Mouse (Mus musculus) CH12.LX (cell line): ENCODE results near the gene Tmcc1. TPM values are rescaled to one million over a fixed set of nuclear protein-coding genes. Genes with fewer than 3 reads are reported as not detected.

Source experiments
- DNase-seq: peaks from one replicate; pipeline ENCODE4 v3.0.0-alpha.2; 2013; ENCODE audit errors: extremely low read depth
- H3K27ac ChIP-seq: 2 replicates; pipeline ENCODE4 v1.5.1; 2012; ENCODE audit warnings: low read depth, mild to moderate bottlenecking, control low read depth, moderate library complexity; ENCODE audit not compliant: insufficient read depth
- H3K27me3 ChIP-seq: replicated peaks from 2 replicates; pipeline ENCODE3; 2012; ENCODE audit warnings: inconsistent platforms
- H3K36me3 ChIP-seq, 2 experiments: replicated peaks in 1 of 2; 2 replicates each; pipeline versions ENCODE3 to v1.6.1; 2012; ENCODE audit warnings: inconsistent platforms in 1 of 2, low read length in 1 of 2, mild to moderate bottlenecking in 1 of 2, mixed read lengths in 1 of 2, moderate library complexity in 1 of 2; ENCODE audit not compliant: control insufficient read depth in 1 of 2, insufficient read depth in 1 of 2
- H3K4me1 ChIP-seq, 2 experiments: 2 replicates each; pipeline ENCODE4 v1.6.1; 2012; ENCODE audit warnings: inconsistent platforms in 1 of 2, moderate library complexity in 1 of 2; ENCODE audit not compliant: insufficient read depth in 2 of 2, control insufficient read depth in 1 of 2
- H3K4me2 ChIP-seq: 2 replicates; pipeline ENCODE4 v1.6.1; 2012; ENCODE audit warnings: low read depth, mild to moderate bottlenecking, control low read depth; ENCODE audit not compliant: poor library complexity, insufficient read depth, severe bottlenecking
- H3K4me3 ChIP-seq, 3 experiments: fragments of 150-350 bp in 1 of 3; sonication (generic) in 1 of 3; replicated peaks in 1 of 3; 2 replicates each; pipeline versions ENCODE3 to v1.5.1; 2011 to 2012; ENCODE audit warnings: low read depth in 2 of 3, low read length in 2 of 3, mild to moderate bottlenecking in 2 of 3, moderate library complexity in 2 of 3, control low read depth in 1 of 3, improper control_type of control experiment in 1 of 3, inconsistent platforms in 1 of 3, mixed read lengths in 1 of 3; ENCODE audit not compliant: poor library complexity in 1 of 3
- H3K79me2 ChIP-seq: replicated peaks from 2 replicates; pipeline ENCODE4 v1.6.1; 2012; ENCODE audit warnings: mild to moderate bottlenecking, moderate library complexity; ENCODE audit not compliant: control insufficient read depth, poor library complexity, insufficient read depth, severe bottlenecking; ENCODE audit errors: extremely low read depth
- H3K9ac ChIP-seq: 2 replicates; pipeline ENCODE4 v1.6.1; 2012; ENCODE audit warnings: low read depth, mild to moderate bottlenecking, control low read depth, moderate library complexity; ENCODE audit not compliant: insufficient read depth
- H3K9me3 ChIP-seq: replicated peaks from 2 replicates; pipeline ENCODE3; 2012; ENCODE audit warnings: low read length, inconsistent platforms, mixed read lengths
- CHD1 ChIP-seq: IDR thresholded peaks from 2 replicates; pipeline ENCODE4 v1.6.1; 2012; ENCODE audit warnings: low read depth, low read length, improper control_type of control experiment, inconsistent platforms
- CHD2 ChIP-seq: IDR thresholded peaks from 2 replicates; pipeline ENCODE4 v1.6.1; 2011; ENCODE audit warnings: low read length, improper control_type of control experiment
- CTCF ChIP-seq, 2 experiments: IDR thresholded peaks in 1 of 2; conservative IDR thresholded peaks in 1 of 2; 2 replicates each; pipeline ENCODE4 v1.5.1; 2011 to 2012; ENCODE audit warnings: low read depth in 2 of 2, low read length in 2 of 2, improper control_type of control experiment in 1 of 2, inconsistent platforms in 1 of 2, mild to moderate bottlenecking in 1 of 2, moderate library complexity in 1 of 2
- ELF1 ChIP-seq: IDR thresholded peaks from 2 replicates; pipeline ENCODE4 v1.6.1; 2014; ENCODE audit warnings: low read depth, mild to moderate bottlenecking, inconsistent platforms, low read length, improper control_type of control experiment
- EP300 ChIP-seq: IDR thresholded peaks from 2 replicates; pipeline ENCODE4 v1.6.1; 2011; ENCODE audit warnings: low read length, improper control_type of control experiment
- GABPA ChIP-seq: IDR thresholded peaks from 2 replicates; pipeline ENCODE4 v1.6.1; 2012; ENCODE audit warnings: low read depth, low read length, improper control_type of control experiment, inconsistent platforms; ENCODE audit not compliant: insufficient replicate concordance
- HCFC1 ChIP-seq: IDR thresholded peaks from 2 replicates; pipeline ENCODE4 v1.6.1; 2012; ENCODE audit warnings: low read depth, mild to moderate bottlenecking, inconsistent platforms, low read length, improper control_type of control experiment
- IRF4 ChIP-seq: IDR thresholded peaks from 2 replicates; pipeline ENCODE4 v1.6.1; 2014; ENCODE audit warnings: low read depth, mild to moderate bottlenecking, inconsistent platforms, low read length, improper control_type of control experiment
- JUND ChIP-seq: conservative IDR thresholded peaks from 2 replicates; pipeline ENCODE4 v1.6.1; 2011; ENCODE audit warnings: low read depth, low read length, improper control_type of control experiment
- KAT2A ChIP-seq: IDR thresholded peaks from 2 replicates; pipeline ENCODE4 v1.6.1; 2012; ENCODE audit warnings: low read length, improper control_type of control experiment, inconsistent platforms; ENCODE audit not compliant: insufficient replicate concordance
- MAX ChIP-seq: IDR thresholded peaks from 2 replicates; pipeline ENCODE4 v1.6.1; 2011; ENCODE audit warnings: low read length, improper control_type of control experiment
- MAZ ChIP-seq: IDR thresholded peaks from 2 replicates; pipeline ENCODE4 v1.6.1; 2012; ENCODE audit warnings: low read depth, mild to moderate bottlenecking, inconsistent platforms, low read length, improper control_type of control experiment, moderate library complexity
- MEF2A ChIP-seq: IDR thresholded peaks from 2 replicates; pipeline ENCODE4 v1.6.1; 2014; ENCODE audit warnings: low read depth, mild to moderate bottlenecking, inconsistent platforms, low read length, improper control_type of control experiment, borderline replicate concordance
- MXI1 ChIP-seq: IDR thresholded peaks from 2 replicates; pipeline ENCODE4 v1.6.1; 2011; ENCODE audit warnings: mild to moderate bottlenecking, low read depth, low read length, improper control_type of control experiment
- MYC ChIP-seq: IDR thresholded peaks from 2 replicates; pipeline ENCODE4 v1.6.1; 2011; ENCODE audit warnings: low read depth, mild to moderate bottlenecking, improper control_type of control experiment, low read length
- NELFE ChIP-seq: IDR thresholded peaks from 2 replicates; pipeline ENCODE4 v1.6.1; 2011; ENCODE audit warnings: low read depth, low read length, improper control_type of control experiment
- NRF1 ChIP-seq: IDR thresholded peaks from 2 replicates; pipeline ENCODE4 v1.6.1; 2014; ENCODE audit warnings: low read depth, mild to moderate bottlenecking, inconsistent platforms, low read length, improper control_type of control experiment, moderate library complexity
- PAX5 ChIP-seq: IDR thresholded peaks from 2 replicates; pipeline ENCODE4 v1.6.1; 2012; ENCODE audit warnings: low read length, inconsistent platforms, mixed read lengths
- POLR2A ChIP-seq: IDR thresholded peaks from 2 replicates; pipeline ENCODE4 v1.6.1; 2011; ENCODE audit warnings: low read depth, mild to moderate bottlenecking, improper control_type of control experiment, low read length
- POLR2AphosphoS2 ChIP-seq: IDR thresholded peaks from 2 replicates; pipeline ENCODE4 v1.6.1; 2011; ENCODE audit warnings: low read depth, low read length, improper control_type of control experiment
- RAD21 ChIP-seq: IDR thresholded peaks from 2 replicates; pipeline ENCODE4 v1.6.1; 2011; ENCODE audit warnings: low read depth, mild to moderate bottlenecking, low read length, improper control_type of control experiment, moderate library complexity
- RCOR1 ChIP-seq: conservative IDR thresholded peaks from 2 replicates; pipeline ENCODE4 v1.6.1; 2012; ENCODE audit warnings: low read depth, mild to moderate bottlenecking, inconsistent platforms, low read length, improper control_type of control experiment
- SIN3A ChIP-seq: IDR thresholded peaks from 2 replicates; pipeline ENCODE4 v1.6.1; 2012; ENCODE audit warnings: low read length, improper control_type of control experiment, inconsistent platforms
- TBP ChIP-seq: conservative IDR thresholded peaks from 2 replicates; pipeline ENCODE4 v1.6.1; 2011; ENCODE audit warnings: low read depth, low read length, improper control_type of control experiment
- TCF12 ChIP-seq: IDR thresholded peaks from 2 replicates; pipeline ENCODE4 v1.6.1; 2014; ENCODE audit warnings: low read depth, mild to moderate bottlenecking, inconsistent platforms, low read length, improper control_type of control experiment
- UBTF ChIP-seq: IDR thresholded peaks from 2 replicates; pipeline ENCODE4 v1.6.1; 2012; ENCODE audit warnings: low read depth, mild to moderate bottlenecking, inconsistent platforms, low read length, improper control_type of control experiment, moderate library complexity
- USF1 ChIP-seq: IDR thresholded peaks from 2 replicates; pipeline ENCODE4 v1.6.1; 2014; ENCODE audit warnings: low read depth, mild to moderate bottlenecking, inconsistent platforms, low read length, improper control_type of control experiment
- USF2 ChIP-seq: conservative IDR thresholded peaks from 2 replicates; pipeline ENCODE4 v1.6.1; 2011; ENCODE audit warnings: low read depth, low read length, improper control_type of control experiment
- ZC3H11A ChIP-seq: IDR thresholded peaks from 2 replicates; pipeline ENCODE4 v1.6.1; 2012; ENCODE audit warnings: low read depth, mild to moderate bottlenecking, inconsistent platforms, low read length, improper control_type of control experiment
- ZKSCAN1 ChIP-seq: IDR thresholded peaks from 2 replicates; pipeline ENCODE4 v1.6.1; 2012; ENCODE audit warnings: low read depth, inconsistent platforms, low read length, improper control_type of control experiment, borderline replicate concordance
- ZMIZ1 ChIP-seq: IDR thresholded peaks from 2 replicates; pipeline ENCODE4 v1.6.1; 2012; ENCODE audit warnings: low read depth, mild to moderate bottlenecking, inconsistent platforms, low read length, improper control_type of control experiment
- ZNF384 ChIP-seq: IDR thresholded peaks from 2 replicates; pipeline ENCODE4 v1.6.1; 2012; ENCODE audit warnings: low read depth, low read length, improper control_type of control experiment, inconsistent platforms
- dilution Hi-C: fragments of 300-500 bp; cut with MboI; formaldehyde crosslinking; loops from 2 replicates; pipeline ENCODE4 v1.14.3; 2020; ENCODE audit warnings: low sequenced_read_pairs; ENCODE audit not compliant: extremely low pct_unique_long_range_greater_than_20kb, extremely low pct_ligation_motif_present
- in situ Hi-C: fragments of 300-500 bp; cut with MboI; formaldehyde crosslinking; loops from 3 replicates; pipeline ENCODE4 v1.14.3; 2019; ENCODE audit warnings: low sequenced_read_pairs, low pct_ligation_motif_present, low pct_unique_long_range_greater_than_20kb, mixed read lengths
- polyA plus RNA-seq: library from polyadenylated mRNA; unstranded; fragments of >175 nt; gene quantifications from 2 replicates; pipeline ENCODE4 v1.2.1, GENCODE M21; 2012; ENCODE audit warnings: low read depth; ENCODE audit not compliant: insufficient read length
- total RNA-seq, 2 experiments: library from RNA; depleted of rRNA; stranded (reverse); fragments of 300-350 nt in 1 of 2; fragments of >200 nt in 1 of 2; gene quantifications; 2 replicates each; pipeline ENCODE4 v1.2.3; 2012 to 2014

The Tmcc1 gene
- total and polyA plus RNA-seq, 3 experiments, result 3.6 to 60.8 (median 3.7) TPM

DNA sequence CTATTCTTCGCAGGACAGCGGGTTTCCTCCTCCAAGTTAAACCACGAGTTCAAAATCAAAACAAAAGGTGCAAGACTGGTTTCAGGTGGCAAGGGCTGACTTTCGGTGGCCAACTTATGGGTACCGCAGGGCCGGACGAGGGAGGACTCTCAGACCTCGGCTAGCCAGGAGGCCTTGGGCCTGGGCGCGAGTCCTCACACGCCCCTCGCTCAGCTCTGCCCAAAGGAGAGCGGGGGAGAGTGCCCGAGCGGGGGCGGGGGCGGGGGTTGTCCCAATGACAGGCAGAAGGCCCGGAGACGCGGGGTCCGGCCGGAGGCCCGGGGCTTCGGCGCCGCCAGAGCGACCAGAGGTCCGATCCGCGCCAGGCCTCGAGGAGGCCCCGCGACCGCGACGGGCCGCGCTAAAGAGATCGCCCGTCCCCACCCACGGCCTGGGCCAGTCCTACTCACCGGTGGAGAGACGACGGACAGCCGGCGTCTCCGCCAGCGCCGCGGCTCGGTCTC lies 426 bp downstream of the Tmcc1 start:
- H3K4me3 ChIP-seq, result peak overlapping the region; percentile 59 to 84 (median 72)
- H3K4me2 ChIP-seq, result peak overlapping the region; percentile 62
- H3K9ac ChIP-seq, result peak overlapping the region; percentile 73
- no peaks in the 10 kb centered on the region for H3K9me3 ChIP-seq
- dilution Hi-C loops, result no loop called here
- H3K27ac ChIP-seq, result no peak overlapping the region
- peaks cover 0 to 2% of the 10 kb centered on the region in 2 experiments for H3K36me3 ChIP-seq
- in situ Hi-C loops, result no loop called here
- H3K79me2 ChIP-seq, result peaks cover 3% of the 10 kb centered on the region; the same call in 1 of the 2 replicates
- DNase-seq, result no peak
- peaks cover 0 to 26% of the 10 kb centered on the region in 2 experiments; a peak in 2 of 4 replicates for H3K4me1 ChIP-seq
- TF ChIP-seq RCOR1 (no peak), SIN3A (peak; percentile 80), MXI1 (peak; percentile 77; the same call in 1 of the 2 replicates), POLR2A (no peak), CTCF (conservative IDR thresholded peaks at IDR 0.05 in 1 of 2, IDR thresholded peaks at IDR 0.05 in 1 of 2; ENCODE audit: low read depth in 2 of 2, low read length in 2 of 2) (no peak), IRF4 (no peak; the same call in 1 of the 2 replicates), NELFE (no peak), USF1 (no peak), CHD1 (no peak), GABPA (no peak), RAD21 (no peak), TBP (no peak), PAX5 (no peak), HCFC1 (no peak), TCF12 (no peak), JUND (no peak), USF2 (no peak), ZC3H11A (no peak), UBTF (0 out of 2 replicates have a peak, but pooled peaks have one; percentile 48), MAX (no peak), ELF1 (no peak), MEF2A (no peak), ZMIZ1 (peak; percentile 2; the same call in 1 of the 2 replicates), POLR2AphosphoS2 (no peak), EP300 (no peak), MYC (no peak), ZNF384 (no peak), MAZ (no peak), CHD2 (no peak), ZKSCAN1 (no peak), NRF1 (no peak), KAT2A (no peak)
- no peaks in the 10 kb centered on the region for H3K27me3 ChIP-seq
